Mouse (Mus musculus) macrophage (primary cell): ENCODE measurements around the gene Eri3. TPM values are rescaled to one million over a fixed set of nuclear protein-coding genes. Genes with fewer than 3 reads are reported as not detected.

Source experiments
- H3K27ac ChIP-seq: fragments of 350-480 bp; formaldehyde crosslinking; 2 replicates; pipeline ENCODE4 v1.9.0; 2021
- H3K36me3 ChIP-seq: fragments of 350-480 bp; formaldehyde crosslinking; 2 replicates; pipeline ENCODE4 v1.9.0; 2021; ENCODE audit errors: inconsistent target
- H3K4me3 ChIP-seq: fragments of 350-480 bp; formaldehyde crosslinking; 2 replicates; pipeline ENCODE4 v1.9.0; 2021; ENCODE audit errors: inconsistent target
- H3K79me2 ChIP-seq: fragments of 350-480 bp; formaldehyde crosslinking; 2 replicates; pipeline ENCODE4 v1.9.0; 2021; ENCODE audit errors: inconsistent target
- WGBS: methylation state at CpG from one replicate; pipeline ENCODE4 v1.1.7; 2026; ENCODE audit warnings: inconsistent platforms; ENCODE audit not compliant: missing documents; 5-methylcytosine and 5-hydroxymethylcytosine counted together
- polyA plus RNA-seq: library from polyadenylated mRNA; stranded (reverse); fragments of 250-400 nt; gene quantifications from 3 replicates; pipeline ENCODE4 v1.2.4, GENCODE M21; 2018; ENCODE audit warnings: inconsistent platforms

The Eri3 gene
- polyA plus RNA-seq, 1 experiment from 2014 or later: 27.9 TPM

DNA sequence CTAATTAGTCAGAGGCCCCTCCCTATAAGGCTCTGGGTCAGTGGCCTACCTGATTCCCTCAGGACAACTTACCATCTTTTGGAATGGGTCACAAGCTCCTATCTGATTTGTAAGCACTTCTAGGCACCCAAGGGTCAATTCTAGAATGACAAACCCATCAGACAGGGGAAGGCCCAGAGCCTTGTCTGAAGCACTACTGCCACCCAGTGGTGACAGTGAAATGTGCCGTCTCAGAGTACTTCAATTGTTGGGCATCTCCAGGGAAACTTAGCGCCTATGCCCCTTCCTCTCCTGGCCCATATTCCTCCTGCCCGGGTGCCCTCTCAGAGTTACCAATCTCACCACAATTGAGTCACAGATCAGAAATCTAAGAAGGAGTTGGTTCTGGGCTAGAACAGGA is 126.7 kb downstream of the Eri3 start:
- H3K79me2 ChIP-seq: no peaks in the 10 kb centered on the region; the same call in 1 of the 2 replicates
- H3K36me3 ChIP-seq: peaks cover 56% of the 10 kb centered on the region
- H3K4me3 ChIP-seq: no peak overlapping the region
- H3K27ac ChIP-seq: no peak overlapping the region
- 26% methylated on average over 3 of the region's 3 CpGs for whole genome bisulfite sequencing

GRCm38 (mm10) chr4:117680963-117681362 is 130.8 kb downstream of the Eri3 start:
- Histone ChIP-seq H3K27ac (no peak overlapping the region), H3K79me2 (no peaks in the 10 kb centered on the region; the same call in 1 of the 2 replicates), H3K4me3 (peak overlapping the region; percentile 97), H3K36me3 (peaks cover 33% of the 10 kb centered on the region)
- WGBS: 78% methylated on average over 5 of the region's 6 CpGs

GRCm38 (mm10) chr4:117681931-117682461 is 131.8 kb downstream of the Eri3 start, which contains the start of gene Dmap1:
Dmap1 (minus strand) TSS chr4:117682273.
- peaks cover 26% of the 10 kb centered on the region for H3K36me3 ChIP-seq
- peak within 1 kb of the TSS; percentile 97 for H3K4me3 ChIP-seq
- H3K27ac ChIP-seq: peak within 1 kb of the TSS; percentile 31
- no peaks in the 10 kb centered on the region; the same call in 1 of the 2 replicates for H3K79me2 ChIP-seq
- WGBS: 0% methylated on average over 33 of the region's 33 CpGs

DNA sequence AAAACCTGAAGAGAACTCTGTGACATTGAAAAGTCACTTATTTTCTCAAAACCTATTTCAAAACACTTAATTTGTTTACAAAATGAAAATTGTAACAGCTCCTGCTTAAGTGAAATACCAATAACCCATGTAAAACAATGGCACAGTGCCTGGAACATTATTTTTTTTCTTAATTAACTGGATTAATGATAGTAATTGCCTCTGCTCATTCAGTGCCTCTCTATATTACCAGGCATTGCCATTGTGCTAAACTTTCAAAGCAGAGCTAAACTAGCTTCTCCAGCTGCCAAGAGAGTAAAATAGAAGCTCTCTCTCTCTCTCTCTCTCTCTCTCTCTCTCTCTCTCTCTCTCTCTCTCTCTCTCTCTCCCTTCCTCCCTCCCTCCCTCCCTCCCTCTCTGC is 132.3 kb downstream of the Eri3 start:
- H3K36me3 ChIP-seq: peaks cover 22% of the 10 kb centered on the region
- H3K27ac ChIP-seq: no peak overlapping the region
- H3K4me3 ChIP-seq: peak overlapping the region; percentile 97
- no peaks in the 10 kb centered on the region; the same call in 1 of the 2 replicates for H3K79me2 ChIP-seq

DNA sequence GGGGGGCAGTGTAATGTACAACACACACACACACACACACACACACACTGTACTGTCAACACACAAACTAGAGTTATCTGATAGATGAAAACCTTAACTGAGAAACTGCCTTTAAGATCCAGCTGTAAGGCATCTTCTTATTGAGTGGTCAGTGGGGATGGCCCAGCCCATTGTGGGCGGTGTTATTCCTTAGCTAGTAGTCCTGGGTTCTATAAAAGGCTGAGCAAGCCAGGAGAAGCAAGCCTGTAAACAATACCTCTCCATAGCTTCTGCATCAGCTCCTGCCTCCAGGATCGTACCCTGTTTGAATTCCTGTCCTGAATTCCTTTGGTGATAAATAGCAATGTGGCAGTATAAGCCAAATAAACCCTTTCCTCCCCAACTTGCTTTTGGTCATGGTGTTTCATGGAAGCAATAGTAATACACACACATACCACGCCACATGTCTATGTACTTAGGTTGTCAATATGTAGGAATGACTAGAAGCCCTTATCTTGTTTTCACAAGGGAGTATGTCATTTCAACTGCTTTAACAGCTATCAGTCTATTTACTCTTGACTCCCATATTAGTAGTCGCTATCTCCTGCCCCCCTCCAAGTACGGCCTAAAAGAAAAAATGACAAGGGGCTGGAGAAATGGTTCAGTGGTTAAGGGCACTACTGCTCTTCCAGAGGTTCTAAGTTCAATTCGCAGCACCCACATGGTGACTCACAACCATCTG is 133.0 kb downstream of the Eri3 start:
- no peak overlapping the region for H3K4me3 ChIP-seq
- peaks cover 15% of the 10 kb centered on the region for H3K36me3 ChIP-seq
- 87% methylated on average over 5 of the region's 6 CpGs for WGBS
- H3K27ac ChIP-seq: no peak overlapping the region
- no peaks in the 10 kb centered on the region; the same call in 1 of the 2 replicates for H3K79me2 ChIP-seq

DNA sequence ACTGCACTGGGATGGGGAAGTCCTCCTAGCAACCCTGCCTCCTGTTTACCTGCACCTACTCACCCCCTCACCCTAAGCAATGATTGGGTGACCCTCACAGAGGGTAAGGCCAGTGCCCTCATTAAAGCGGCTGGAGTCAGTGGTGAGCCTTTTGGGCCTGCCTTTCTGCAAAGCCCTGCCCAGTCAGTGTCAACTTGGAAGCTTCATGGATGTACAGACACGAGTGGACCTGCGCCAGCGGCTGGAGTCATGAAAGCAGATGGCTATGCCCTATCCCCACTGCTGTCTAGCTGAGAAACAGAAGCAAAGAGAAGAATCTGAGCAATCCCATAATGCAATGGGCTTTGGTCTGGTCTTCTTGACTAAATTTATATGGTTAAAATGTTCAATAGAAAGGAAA is 136.2 kb downstream of the Eri3 start:
- H3K36me3 ChIP-seq: no peaks in the 10 kb centered on the region
- H3K27ac ChIP-seq: no peak overlapping the region
- 88% methylated on average over 4 of the region's 4 CpGs for WGBS
- H3K4me3 ChIP-seq: no peak overlapping the region
- H3K79me2 ChIP-seq: no peaks in the 10 kb centered on the region; the same call in 1 of the 2 replicates

DNA sequence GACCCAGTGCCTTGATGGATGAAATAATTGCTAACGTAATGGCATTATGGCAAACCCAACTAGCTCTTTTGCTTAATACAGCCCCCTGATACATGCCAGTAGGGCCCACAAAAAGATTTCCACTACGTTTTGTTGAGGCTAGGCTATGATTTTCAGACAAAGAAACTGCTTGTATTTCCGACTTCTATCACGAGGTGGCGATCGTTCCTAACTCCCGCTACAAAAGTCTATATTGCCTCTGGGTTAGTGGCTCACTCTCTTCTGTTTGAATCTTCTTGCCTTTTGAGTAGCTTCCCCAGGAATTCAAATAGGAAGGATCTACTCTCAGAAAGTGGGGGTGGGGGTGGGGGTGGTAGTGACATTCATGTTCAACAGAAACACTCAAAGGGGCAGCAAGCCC is 155.2 kb downstream of the Eri3 start:
- Histone ChIP-seq H3K36me3 (no peaks in the 10 kb centered on the region), H3K27ac (no peak overlapping the region), H3K79me2 (no peaks in the 10 kb centered on the region), H3K4me3 (no peak overlapping the region)
- WGBS: 5% methylated on average over 7 of the region's 7 CpGs

DNA sequence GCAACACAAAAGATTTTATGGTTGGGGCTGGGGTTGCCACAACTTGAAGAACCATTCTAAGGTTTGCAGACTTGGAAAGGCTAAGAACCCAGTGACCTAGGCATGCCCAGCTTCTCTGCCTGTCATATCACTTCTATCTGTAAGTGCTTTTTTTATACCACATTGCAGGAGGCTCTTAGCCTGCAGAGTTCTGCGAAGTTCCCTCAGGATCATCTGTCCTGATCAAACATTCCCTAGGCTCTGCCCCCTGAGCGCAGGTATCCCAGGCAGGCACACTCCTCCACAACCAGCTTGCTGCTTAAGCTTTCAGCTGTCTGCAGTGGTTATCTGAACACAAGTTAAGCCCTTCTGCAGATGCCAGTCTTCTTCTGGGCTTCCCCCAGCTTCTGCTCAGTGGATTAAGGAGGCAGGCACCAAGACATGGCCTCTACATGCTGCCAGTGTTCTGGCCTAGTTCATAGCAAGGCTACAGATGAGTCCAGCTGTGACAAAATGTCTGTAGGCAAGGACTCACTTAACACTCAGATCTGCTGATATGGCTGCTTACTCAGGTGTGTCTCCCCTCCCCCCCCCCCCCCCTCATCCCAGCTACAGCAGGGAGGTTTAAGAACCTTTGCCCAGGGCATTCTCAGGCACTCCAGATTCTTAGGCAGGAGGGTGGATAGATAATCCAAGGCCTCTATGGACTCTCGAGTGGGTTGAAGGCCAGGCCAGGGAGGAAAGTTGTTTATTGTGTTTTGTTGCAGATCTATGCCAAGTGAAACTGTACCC is 158.8 kb downstream of the Eri3 start:
- Histone ChIP-seq H3K79me2 (no peaks in the 10 kb centered on the region), H3K4me3 (no peak overlapping the region), H3K36me3 (no peaks in the 10 kb centered on the region), H3K27ac (no peak overlapping the region)
- WGBS: 90% methylated on average over 3 of the region's 3 CpGs

GRCm38 (mm10) chr4:117712314-117712713 is 162.1 kb downstream of the Eri3 start:
- Histone ChIP-seq H3K27ac (no peak overlapping the region), H3K4me3 (no peak overlapping the region), H3K36me3 (no peaks in the 10 kb centered on the region), H3K79me2 (no peaks in the 10 kb centered on the region)
- WGBS: 75% methylated on average over 3 of the region's 3 CpGs

DNA sequence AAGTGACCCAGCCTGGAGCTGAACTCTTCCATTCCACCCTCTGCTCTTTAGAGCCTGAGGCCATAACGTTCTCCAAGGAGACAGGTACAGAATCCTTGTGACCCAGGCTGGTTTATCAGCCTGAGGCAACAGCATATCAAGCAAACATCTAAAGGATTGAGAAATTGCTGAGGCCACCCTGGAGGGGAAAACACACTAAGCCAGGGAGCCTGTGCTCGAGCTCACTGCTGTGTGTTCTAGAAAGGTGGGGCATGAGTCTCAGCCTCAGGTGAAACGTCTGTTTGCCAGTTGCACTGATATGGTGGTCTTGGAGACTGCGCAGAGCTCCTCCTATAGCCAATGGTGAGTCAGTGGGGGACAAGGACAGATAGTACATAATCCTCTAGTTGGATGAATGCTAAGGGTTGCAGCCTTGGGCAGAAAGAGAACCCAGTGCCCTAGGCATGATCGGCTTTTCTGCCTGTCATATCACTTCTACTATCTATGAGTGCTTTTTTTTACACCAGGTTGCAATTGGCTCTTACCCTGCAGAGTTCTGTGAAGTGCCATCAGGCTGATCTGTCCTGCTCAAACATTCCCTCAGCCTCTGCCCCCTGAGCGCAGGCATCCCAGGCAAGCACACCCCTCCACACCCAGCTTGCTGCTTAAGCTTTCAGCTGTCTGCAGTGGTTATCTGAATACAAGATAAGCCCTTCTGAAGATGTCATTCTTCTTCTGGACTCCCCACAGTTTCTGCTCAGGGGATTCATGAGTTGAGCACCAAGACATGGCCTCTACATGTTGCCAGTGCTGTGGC is 163.3 kb downstream of the Eri3 start:
- WGBS: 83% methylated on average over 6 of the region's 6 CpGs
- H3K4me3 ChIP-seq: no peak overlapping the region
- H3K79me2 ChIP-seq: no peaks in the 10 kb centered on the region
- no peak overlapping the region for H3K27ac ChIP-seq
- H3K36me3 ChIP-seq: no peaks in the 10 kb centered on the region

Other genes starting within 250 kb of the Eri3 start
- gene Rnf220, start 53.3 kb upstream of the Eri3 start, polyA plus RNA-seq: 49.9 to 77.8 TPM (median 60.5 TPM) in 3 replicates
- gene Dmap1, start 131.9 kb downstream of the Eri3 start, polyA plus RNA-seq: 10.3 to 15.0 TPM (median 15.0 TPM) in 3 replicates
- gene Gm12845, start 174.0 kb downstream of the Eri3 start, polyA plus RNA-seq: not detected in 3 replicates
- not detected in 3 replicates for gene Klf17, start 215.3 kb downstream of the Eri3 start, polyA plus RNA-seq